Mouse (Mus musculus): ENCODE data around the gene Gm20388. TPM values are rescaled to one million over a fixed set of nuclear protein-coding genes. Genes with fewer than 3 reads are reported as not detected.

Gene Gm20388
- total RNA-seq, 2 experiments from 2014 or later: 18.5 to 23.8 TPM

DNA sequence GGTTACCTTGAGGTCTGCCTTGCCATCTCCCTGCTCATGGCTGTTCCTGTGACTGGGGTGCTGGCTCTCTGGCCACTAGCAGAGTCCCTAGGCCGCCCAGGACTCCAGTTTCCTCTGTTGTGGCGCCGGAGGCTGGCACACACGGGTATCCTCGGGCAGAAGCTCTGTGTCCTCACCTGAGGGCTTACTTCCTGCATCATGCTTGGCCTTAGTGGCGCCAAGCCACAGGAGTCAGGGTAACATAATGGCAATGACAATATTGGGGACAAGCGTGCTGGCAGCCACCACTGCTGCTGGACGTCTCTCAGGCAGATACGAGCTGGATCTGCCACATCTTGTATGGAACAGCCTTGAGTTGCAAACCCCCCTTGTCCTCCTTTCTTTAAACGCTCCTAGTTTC, 4401.6 kb downstream of the Gm20388 start:
- ATAC-seq (replicated peaks; ENCODE audit: poor library complexity, severe bottlenecking): no peak

DNA sequence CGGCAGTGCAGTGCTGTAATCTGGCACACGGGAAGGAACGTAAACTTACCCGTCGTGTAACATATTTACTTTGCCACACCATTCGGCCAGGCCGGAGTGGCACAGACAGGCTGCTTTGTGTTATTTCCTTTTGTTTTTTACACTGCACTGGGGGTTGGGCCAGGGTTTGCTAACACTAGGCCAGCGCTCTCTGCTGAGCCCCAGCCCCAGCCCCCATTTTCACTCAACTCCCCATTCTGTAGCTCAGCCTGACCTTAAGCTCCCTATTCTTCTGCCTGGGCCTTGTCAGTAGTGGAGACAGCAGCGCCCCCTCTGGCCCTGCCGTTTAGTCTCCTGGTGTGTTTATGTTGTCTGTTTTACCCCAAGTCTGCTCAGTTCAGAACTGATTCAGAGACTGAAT, 4404.2 kb downstream of the Gm20388 start:
- no peak for ATAC-seq (replicated peaks; ENCODE audit: poor library complexity, severe bottlenecking)

DNA sequence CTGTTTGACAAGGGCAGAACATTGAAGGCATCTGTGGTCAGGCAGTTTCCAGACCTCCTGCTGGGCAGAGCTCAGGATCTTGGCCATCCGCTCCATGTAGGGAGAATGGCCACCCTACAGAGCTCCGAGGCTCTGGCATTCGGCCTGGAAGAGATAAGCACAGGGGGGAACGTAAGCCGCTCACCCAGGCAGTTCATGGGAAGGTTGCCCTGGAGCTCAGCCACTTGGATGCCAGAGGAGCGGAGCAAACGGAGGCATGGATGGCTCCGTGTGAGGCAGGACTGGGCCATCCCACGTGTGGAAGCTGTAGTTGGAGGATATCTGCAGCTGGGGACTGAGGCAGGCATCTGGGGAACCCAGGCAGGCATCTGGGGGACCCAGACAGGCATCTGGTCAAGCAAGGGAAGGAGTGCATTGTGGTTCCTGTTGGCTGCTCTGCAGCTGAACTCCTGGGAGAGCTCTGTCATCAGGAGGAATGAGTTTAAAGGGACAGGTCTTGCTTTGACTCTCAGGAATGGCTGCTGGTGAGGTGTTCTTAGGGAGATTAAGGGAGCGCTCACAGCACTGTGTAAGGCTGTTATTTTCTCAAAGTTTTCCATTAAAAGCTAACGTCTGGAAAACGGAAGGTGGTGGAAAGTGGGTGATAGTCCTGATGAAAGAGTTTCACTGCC, 4406.0 kb downstream of the Gm20388 start:
- ATAC-seq (replicated peaks; ENCODE audit: poor library complexity, severe bottlenecking): 0 out of 2 replicates have a peak, but pooled peaks have one; percentile 4

DNA sequence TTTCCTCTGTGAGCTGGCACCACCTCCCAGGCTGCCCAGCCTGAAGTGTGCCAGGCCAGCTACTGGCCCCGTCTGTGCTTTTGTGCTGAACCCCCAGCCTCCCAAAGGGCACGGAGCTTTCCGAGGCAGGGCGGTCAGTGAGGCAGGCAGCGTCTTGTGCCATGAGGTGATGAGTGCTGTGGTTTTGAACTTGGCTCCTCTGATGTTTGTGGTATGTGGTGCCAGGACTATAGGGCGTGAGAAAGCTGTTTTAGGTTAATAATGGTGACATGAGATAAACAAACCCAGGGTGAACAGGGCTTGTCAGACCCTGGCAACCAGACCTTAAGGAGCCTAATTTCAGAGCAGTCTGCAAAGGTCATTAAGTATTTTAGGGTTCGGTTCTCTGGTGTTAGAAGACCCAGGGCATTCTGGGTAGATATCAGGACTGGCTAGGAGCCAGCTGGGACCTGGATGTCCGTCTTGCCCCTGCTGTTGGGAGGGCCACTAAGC, 4406.6 kb downstream of the Gm20388 start:
- peak; percentile 36; the same call in 1 of the 2 replicates for ATAC-seq (replicated peaks; ENCODE audit: poor library complexity, severe bottlenecking)

DNA sequence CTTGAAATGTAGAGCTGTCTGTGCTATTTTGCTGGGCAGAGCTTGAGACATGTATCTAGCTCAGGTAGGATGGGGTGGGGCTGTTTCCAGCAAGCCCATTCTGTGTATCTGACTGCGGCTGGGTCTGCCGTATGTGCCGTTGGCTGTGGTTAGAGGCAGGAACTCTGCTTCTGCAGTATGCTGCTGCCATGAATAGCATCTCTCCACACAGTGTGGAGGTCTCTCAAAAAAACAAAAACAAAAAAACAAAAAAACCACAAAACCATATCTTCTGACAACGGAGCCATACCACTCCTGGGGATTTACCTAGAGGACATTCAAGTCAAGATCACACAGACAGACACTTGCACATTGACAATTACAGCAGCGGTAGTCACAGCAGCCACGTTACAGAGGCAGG, 4407.2 kb downstream of the Gm20388 start:
- ATAC-seq (replicated peaks; ENCODE audit: poor library complexity, severe bottlenecking): peak; percentile 36; the same call in 1 of the 2 replicates

DNA sequence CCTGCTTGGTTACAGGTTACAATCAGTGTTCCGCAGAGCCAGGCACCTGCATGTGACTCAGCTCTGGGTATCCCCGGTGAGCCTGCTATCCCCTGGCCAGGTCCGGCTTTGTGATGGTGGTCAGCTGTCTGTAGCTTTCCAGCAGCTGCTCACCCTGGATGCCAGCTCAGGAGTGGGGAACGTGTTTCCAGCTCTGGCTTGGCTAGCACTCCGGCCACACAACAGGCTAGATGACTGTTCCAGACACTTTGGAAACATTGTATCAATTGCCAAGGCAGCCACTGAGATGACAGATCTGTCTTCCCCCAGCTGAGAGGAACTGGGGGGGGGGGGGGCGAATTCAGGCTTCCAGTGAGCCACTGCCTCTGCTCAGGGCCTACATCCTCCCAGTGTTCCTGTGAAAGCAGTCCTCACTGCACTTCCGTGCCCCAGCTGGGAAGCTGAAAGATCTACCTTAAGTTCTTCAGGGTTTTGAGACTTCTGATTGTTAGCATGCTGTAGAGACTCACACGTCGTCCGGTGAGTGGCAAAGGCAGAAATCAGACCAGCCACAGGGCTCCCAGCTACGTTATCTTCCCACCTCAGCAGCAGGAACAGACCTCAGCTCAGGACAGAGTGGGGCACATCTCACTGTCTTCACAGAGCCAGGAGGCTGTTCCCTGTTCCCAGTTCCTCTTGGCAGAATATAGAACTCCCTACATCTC, 4408.1 kb downstream of the Gm20388 start:
- ATAC-seq (replicated peaks; ENCODE audit: poor library complexity, severe bottlenecking): no peak

DNA sequence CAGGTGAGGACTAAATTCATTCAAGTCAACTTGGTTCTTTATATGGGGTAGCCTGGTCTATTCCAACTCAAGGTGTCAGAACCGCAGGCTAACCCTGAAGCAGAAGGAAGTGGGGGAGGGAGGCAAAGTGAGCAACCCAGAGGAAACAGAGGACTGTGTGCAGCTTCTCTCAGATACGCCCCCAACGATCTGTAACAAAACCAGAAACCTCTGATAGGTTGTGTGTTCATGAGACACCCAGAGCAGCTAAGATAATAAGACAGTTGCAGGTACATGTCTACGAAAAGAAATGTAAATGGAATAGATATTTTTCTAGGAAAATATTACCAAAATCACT, 4408.6 kb downstream of the Gm20388 start:
- no peak; the same call in 1 of the 2 replicates for ATAC-seq (replicated peaks; ENCODE audit: poor library complexity, severe bottlenecking)

- ATAC-seq (replicated peaks; ENCODE audit: poor library complexity, severe bottlenecking): no peak
Observed at GRCm38 (mm10) chr8:124321227-124321840, 4410.7 kb downstream of the Gm20388 start.

DNA sequence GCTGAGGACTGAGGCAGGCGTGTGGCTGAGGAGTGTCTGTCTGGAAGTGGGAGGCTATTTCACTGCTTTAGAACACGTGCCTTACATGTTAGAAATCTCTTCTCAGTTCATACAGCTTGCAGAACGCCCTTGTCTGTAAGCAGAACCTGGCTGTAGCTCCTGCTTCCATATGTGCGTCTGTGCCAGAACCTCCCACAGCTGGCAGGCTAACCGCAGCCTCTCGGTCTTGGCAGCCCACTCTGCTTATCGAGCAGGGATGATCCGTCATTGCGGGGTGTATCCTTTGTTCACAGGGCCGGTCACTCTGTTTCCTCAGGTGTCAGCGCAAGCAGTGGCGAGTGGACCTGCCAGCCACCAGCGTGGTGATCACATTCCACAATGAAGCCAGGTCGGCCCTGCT, 4412.7 kb downstream of the Gm20388 start:
- ATAC-seq (replicated peaks; ENCODE audit: poor library complexity, severe bottlenecking): no peak

- no peak for ATAC-seq (replicated peaks; ENCODE audit: poor library complexity, severe bottlenecking)
Observed at GRCm38 (mm10) chr8:124328259-124328658, 4417.6 kb downstream of the Gm20388 start.

DNA sequence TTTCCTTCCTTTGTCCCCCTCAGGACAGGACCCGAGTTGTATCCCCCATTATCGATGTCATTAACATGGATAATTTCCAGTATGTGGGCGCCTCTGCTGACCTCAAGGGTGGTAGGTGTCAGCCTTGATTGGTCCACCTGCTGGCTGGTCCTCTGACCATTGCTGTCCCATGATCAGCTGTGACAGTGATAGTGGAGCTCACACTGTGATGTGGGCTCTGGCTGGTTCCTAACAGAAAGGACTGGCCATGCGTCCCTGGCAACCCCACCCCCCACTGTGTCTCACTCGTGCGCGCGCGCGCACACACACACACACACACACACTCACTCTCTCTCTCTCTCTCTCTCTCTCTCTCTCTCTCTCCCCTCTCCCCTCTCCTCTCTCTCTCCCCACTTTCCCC, 4419.0 kb downstream of the Gm20388 start:
- no peak for ATAC-seq (replicated peaks; ENCODE audit: poor library complexity, severe bottlenecking)

DNA sequence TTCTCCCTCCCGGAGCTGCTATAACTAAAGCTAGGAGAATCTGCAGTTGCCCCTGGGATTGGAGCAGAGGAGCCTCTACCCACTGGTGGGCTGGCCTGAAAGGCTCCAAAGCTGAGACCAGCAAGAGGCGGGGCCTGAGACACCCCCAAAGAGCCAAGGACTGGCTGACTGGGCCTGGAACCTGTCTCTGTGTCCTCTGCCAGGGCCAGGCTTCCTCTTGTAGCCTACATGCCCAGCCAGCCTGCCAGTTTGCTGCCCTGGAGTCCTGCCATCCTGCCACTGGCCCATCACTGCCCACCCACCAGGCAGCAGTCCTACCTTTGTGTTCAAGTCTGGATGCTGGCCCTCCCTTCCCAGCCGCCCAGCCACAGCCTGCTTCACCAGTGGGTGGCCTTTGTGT, 4419.8 kb downstream of the Gm20388 start:
- no peak for ATAC-seq (replicated peaks; ENCODE audit: poor library complexity, severe bottlenecking)

DNA sequence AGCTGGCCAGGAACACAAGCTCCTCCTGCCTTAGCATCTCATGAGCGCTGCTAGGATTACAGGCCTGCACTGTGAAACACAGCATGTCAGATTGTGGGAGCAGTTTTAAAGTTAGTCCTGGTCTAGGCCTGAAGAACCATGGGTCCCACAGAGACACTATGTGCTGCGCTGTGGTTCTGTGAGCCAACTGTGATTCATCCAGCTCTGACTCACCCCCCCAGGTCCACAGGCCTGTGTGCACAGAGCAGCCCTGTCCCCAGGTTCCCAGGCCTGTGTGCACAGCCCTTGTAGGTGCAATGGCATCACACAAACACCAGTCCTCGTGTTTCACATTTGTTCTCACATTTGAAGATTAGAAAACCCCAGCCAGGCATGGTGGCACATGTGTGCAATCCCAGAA, 4420.5 kb downstream of the Gm20388 start:
- no peak for ATAC-seq (replicated peaks; ENCODE audit: poor library complexity, severe bottlenecking)

GRCm38 (mm10) chr8:124331706-124332105, 4421.1 kb downstream of the Gm20388 start:
- ATAC-seq (replicated peaks; ENCODE audit: poor library complexity, severe bottlenecking): no peak

GRCm38 (mm10) chr8:124336302-124336701, 4425.7 kb downstream of the Gm20388 start:
- ATAC-seq (replicated peaks; ENCODE audit: poor library complexity, severe bottlenecking): no peak

GRCm38 (mm10) chr8:124339742-124340141, 4429.1 kb downstream of the Gm20388 start:
- no peak for ATAC-seq (replicated peaks; ENCODE audit: poor library complexity, severe bottlenecking)

GRCm38 (mm10) chr8:124340360-124341068, 4429.9 kb downstream of the Gm20388 start:
- ATAC-seq (replicated peaks; ENCODE audit: poor library complexity, severe bottlenecking): no peak

- no peak for ATAC-seq (replicated peaks; ENCODE audit: poor library complexity, severe bottlenecking)
Observed at GRCm38 (mm10) chr8:124343151-124343550, 4432.5 kb downstream of the Gm20388 start.

- ATAC-seq (replicated peaks; ENCODE audit: poor library complexity, severe bottlenecking): no peak
Observed at GRCm38 (mm10) chr8:124343991-124344390, 4433.4 kb downstream of the Gm20388 start.

GRCm38 (mm10) chr8:124345098-124345497, 4434.5 kb downstream of the Gm20388 start:
- no peak for ATAC-seq (replicated peaks; ENCODE audit: poor library complexity, severe bottlenecking)
